Mouse (Mus musculus) ovary, adult 10 weeks (tissue): ENCODE data around the gene AC131692.1. TPM values are rescaled to one million over a fixed set of nuclear protein-coding genes. Genes with fewer than 3 reads are reported as not detected.

ENCODE experiments used
- polyA plus RNA-seq: library from polyadenylated mRNA; stranded (reverse); fragments of 350-450 nt; fragmentation: Illumina TruSeq; extraction: RNeasy Lipid Tissue Mini Kit (QIAGEN cat#74804); gene quantifications from one replicate; pipeline ENCODE4 v1.2.3, GENCODE M21; 2014

Gene AC131692.1
- not detected for polyA plus RNA-seq

GRCm38 (mm10) chr19:6094119-6094518 lies at the start of gene AC131692.1:
TSS of gene AC131692.1 (plus strand) at chr19:6094419.

DNA sequence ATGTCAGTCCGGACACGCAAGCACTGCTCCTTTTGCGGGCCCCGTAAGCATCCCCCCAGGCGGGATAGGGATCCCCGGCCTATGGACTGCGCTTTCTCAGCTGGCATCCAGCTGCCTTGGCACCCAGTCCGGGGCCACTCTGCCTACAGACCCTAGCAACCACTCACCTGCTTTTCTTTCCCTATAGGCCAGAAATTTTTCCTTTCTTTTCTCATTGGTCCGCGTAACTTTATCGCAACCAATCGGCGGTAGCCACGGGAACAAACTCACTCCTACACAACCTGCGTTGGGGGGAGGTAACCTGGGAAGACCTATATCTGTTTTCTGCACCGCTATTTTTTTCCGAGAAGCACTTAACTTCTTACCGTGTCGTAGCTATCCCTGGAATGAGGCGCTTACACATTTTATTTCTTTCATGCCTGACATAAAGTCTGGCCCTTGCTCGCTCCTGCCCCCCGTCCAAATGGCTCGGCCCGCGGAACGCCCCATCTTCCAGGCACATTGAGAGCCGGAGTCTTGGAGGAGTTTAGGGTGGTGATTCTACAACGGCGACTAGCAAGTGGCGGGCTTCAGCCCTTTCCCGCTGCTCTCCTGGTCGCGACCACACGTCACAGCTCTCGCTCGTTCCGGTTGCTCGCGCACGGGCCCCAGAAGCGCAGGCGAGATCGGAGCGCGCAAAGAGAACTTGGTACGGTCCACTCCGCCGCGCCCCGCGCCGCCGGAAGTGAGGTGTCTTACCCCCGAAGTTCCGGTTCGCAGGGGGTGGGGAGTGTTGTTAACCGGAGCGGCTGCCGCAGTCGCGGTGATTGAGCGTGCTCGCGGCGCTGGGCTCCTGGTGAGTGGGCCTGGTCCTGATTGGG lies 47.7 kb upstream of the AC131692.1 start, which contains the start of gene Syvn1:
TSS of gene Syvn1 (plus strand) at position 283 of the 860 bp plus-strand sequence.

GRCm38 (mm10) chr19:6057313-6058096 lies 36.7 kb upstream of the AC131692.1 start, which contains the start of the genes Mrpl49 and Fau:
TSS of gene Mrpl49 (minus strand) at chr19:6057785.
TSS of gene Fau (plus strand) at chr19:6057844.

DNA sequence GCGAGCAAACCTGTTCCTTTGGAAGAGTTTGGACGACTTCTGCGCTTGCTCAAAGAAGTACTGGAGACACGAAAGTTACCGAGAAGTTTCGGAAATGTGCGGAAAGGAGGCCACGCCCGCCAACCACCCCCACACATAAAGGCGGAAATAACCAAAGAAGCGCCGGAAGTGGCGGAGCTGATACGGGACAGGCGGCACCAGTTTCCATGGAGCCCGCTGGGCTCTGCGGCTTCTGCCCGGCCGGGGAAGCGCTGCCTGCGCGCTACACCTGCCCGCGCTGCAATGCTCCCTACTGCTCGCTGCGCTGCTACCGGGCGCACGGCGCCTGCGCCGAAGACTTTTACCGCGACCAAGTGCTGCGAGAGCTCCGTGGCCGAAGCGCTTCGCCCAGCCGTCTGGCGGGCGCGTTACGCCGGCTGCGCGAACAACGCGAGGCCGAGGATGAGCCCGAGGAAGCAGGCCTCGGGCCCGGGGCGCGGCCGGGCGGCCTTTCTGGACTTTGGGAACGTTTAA lies 33.1 kb upstream of the AC131692.1 start, which contains the start of gene Znhit2:
TSS of gene Znhit2 (plus strand) at position 172 of the 513 bp plus-strand sequence.

DNA sequence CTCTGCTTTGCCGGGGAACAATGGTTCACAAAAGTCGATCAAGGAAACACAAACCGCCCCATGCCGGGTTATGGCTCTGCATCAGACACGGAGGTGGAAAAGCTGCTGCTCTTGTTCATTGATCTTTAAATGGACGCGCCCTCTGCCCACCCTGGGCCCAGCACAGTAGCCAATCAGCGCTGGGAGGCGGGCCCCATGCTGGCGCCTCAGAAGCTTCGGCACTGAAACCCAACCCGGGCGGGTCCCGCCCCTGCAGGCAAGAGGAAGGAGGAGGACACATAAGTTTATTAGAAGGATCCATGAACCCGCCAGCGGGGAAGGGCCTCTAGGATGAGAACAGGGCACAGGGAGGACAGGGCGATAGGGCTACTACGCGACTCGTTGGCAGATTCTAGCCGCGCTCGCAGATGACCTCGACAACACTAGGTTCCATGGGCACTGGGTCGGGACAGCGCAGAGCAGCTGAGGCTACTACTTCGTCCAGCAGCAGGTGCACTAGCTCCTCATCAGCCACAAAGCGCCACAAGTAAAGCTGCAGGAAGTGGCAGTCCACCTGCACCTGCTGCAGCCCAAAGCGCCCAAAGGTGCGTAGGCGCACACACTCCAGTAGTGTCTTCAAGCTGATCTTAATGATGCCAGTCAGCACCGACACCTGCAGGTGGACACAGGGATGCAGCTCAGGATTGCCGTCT lies 26.3 kb upstream of the AC131692.1 start, which contains the start of gene Tm7sf2:
TSS of gene Tm7sf2 (minus strand) at position 650 of the 692 bp plus-strand sequence.

GRCm38 (mm10) chr19:6076564-6077393 lies 17.4 kb upstream of the AC131692.1 start, which contains the start of gene Vps51:
TSS of gene Vps51 (minus strand) at chr19:6077231.

GRCm38 (mm10) chr19:6079983-6080480 lies 14.2 kb upstream of the AC131692.1 start, which contains the start of gene Tmem262:
TSS of gene Tmem262 (plus strand) at chr19:6080033.

DNA sequence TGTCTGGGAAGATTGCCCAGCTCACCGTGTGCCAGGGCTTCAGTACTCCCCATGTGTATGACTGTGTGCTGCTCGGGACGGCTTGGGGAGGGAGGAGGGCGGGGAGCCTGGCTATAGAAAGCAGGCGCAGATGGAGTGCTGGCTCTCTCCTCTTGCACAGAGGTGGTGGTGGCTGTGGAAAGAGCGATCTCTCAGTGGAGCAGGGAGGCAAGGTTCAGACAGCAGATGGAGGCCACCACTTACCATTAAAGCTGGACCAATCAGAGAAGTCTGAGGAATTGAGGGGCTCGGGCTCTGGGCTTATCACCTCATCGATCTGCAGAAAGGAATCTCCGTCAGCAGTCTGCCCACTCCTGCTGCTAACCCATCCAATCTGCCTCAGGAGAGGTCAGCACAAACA lies 12.1 kb upstream of the AC131692.1 start, which contains the start of gene Gm28374:
TSS of gene Gm28374 (minus strand) at position 101 of the 400 bp plus-strand sequence.

GRCm38 (mm10) chr19:6084478-6085248 lies 9.6 kb upstream of the AC131692.1 start, which contains the start of the genes Zfpl1 and Cdca5:
TSS of gene Zfpl1 (minus strand) at chr19:6084956.
TSS of gene Cdca5 (plus strand) at chr19:6084983.

GRCm38 (mm10) chr19:6105586-6105985 lies 11.4 kb downstream of the AC131692.1 start, which contains the start of gene Naaladl1:
TSS of gene Naaladl1 (plus strand) at chr19:6105782.

DNA sequence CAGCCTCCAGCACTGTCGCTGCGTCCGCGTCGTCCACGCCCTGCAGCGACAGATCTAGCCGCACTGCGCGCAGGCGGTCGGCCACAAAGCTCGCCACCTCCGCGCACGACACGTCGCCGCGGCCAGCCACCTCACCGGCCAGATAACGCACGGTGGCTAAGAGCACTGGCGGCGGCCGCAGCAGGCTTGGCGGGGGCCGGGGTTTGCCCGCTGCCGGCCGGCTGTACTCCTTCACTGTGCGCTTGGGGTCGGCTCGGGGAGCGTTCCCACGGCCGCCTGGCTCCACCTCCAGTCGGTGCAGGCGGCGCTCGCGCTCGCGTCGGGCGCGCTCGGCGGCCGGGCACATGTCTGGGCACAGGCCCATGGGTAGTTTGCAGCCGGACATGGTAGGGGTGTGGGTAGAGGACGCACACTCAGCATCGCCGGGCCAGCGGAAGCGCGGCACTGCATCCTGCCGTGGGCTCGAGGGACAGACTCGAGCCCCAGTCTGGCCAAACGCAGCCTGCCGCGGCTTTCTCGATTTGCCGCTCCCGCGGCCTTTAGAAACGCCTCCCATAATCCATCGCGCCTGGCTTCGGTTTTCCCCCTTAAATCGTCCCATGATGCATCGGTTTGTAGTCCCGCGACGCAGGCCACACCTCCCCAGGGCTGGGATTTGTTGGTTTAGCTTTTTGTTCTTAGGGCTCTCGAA lies 23.9 kb downstream of the AC131692.1 start, which contains the start of gene Sac3d1:
TSS of gene Sac3d1 (minus strand) at position 665 of the 691 bp plus-strand sequence.

GRCm38 (mm10) chr19:6127760-6128341 lies 33.6 kb downstream of the AC131692.1 start, which contains the start of gene Snx15:
TSS of gene Snx15 (minus strand) at chr19:6128304.

GRCm38 (mm10) chr19:6140678-6141393 lies 46.6 kb downstream of the AC131692.1 start, which contains the start of gene Batf2:
TSS of gene Batf2 (plus strand) at chr19:6140983.

DNA sequence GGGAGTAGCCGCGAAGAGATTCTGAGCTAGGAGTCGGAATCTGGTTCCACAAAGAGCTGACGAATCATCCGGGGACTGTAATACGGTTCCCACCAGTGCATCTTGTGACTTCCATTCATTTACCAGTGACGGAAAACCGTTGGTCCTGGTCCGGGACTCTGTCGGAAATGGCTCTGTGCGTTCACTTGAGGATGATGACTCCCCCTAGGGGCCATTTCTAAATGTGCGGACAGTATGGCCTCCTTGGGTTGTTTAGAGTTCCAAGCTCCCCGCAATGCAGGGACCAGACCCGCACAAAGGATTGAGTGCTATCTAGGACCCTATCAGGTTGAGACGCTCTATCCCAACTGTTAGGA lies 47.2 kb downstream of the AC131692.1 start, which contains the start of gene Arl2:
TSS of gene Arl2 (minus strand) at position 155 of the 356 bp plus-strand sequence.

